Mouse (Mus musculus) lung, postnatal 25 days (tissue): ENCODE measurements around the gene Id3.

ENCODE experiments used
- DNase-seq: peaks from one replicate; pipeline ENCODE4 v3.0.0; 2022; ENCODE audit warnings: low spot score

The Id3 gene

DNA sequence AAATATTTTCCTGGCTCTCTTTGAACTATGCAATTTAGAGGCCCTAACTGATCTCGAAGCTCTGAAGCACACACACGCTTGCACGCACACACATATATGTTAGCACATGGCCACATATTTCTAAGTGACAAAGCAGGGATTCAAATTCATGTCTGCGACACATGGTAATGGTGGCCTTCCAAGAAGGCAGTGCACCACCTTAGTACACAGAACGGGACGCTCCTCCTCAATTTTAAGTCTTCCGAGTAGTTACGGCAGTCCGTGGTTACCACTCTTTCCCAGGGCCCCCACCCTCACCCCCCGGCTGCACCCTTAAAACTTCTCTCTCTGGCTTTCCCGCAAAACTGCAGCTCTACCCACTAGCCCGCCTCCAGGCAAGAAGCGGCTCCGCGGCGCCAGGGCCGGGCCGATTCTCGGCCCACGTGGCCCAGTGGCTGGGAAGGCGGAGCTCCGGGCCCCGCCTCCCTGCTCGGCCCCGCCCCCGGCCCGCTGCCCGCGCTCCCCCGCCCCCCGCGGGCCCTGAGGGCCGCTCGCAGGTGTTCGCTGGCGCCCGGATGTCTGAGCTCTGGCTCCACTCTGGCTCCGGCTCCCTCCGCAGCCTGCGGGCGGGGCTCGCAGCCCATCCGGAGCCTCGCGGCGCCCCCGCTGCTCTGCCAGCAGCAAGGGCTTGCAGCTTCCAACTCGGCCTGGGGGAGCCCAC lies 4.3 kb downstream of the Id3 start:
- DNase-seq = peak; percentile 88

DNA sequence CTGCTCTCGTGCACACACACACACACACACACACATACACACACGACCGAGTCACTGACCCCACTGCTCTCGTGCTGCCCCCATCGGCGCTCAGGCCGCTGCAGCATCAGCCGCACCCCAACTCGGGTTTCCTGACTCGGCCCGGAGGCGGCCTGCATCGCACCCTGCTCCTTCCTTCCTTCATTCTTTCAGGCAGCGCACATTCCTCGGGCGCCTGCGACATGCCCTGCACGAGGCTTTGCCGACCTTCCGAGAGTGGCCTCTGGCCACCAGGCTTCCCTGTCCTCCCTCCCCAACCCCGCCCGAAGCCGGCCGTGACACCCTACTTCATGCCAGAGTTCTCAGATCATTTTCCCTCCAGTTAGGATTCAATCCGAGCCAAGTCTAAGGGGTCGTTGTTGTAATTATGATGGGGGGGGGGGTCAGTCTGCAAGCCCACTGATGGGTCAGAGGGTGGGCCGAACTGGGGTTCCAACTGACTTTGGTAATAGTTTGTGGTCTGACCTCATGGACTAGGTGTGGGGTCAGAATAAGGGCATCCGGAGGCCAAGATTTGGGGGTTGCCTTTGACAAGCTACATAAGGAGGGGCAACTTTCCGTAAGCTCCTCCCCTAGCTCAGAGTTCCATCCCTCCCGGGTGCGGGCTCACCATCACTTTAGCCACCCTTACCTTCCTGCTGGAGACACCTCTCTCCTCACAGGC lies 5.2 kb downstream of the Id3 start:
- DNase-seq = peak; percentile 64

DNA sequence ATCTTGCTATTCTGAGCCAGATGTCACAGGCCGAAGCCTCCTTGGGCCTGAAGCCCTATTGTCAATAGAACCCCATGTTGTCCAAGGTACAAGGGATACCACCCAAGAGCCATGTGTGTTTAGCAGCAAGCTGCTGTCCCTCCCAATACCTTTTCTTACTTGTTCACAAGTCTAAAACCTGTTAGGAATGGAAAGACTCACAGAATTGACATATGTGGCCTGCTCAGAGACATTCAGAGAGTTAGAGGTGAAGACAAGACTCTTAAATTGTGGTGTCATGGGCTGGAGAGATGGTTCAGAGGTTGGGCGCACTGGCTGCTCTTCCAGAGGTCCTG lies 5.7 kb downstream of the Id3 start:
- DNase-seq = no peak

DNA sequence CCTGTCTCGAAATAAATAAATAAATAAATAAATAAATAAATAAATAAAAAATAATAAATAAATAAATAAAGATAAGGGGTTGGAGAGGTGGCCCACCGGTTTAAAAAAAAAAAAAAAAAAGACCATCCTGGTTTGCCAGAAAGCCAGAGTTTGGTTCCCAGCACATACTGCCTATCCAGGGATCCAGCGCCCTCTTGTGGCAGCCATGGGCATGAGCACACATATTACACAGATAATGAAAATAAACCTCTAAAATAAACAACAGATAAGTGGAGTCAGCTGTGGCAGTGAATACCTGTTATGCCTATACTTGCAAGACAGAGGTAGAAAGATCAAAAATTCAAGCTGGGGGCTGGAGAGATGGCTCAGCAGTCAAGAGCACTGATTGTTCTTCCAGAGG lies 6.4 kb downstream of the Id3 start:
- peak; percentile 66 for DNase-seq

DNA sequence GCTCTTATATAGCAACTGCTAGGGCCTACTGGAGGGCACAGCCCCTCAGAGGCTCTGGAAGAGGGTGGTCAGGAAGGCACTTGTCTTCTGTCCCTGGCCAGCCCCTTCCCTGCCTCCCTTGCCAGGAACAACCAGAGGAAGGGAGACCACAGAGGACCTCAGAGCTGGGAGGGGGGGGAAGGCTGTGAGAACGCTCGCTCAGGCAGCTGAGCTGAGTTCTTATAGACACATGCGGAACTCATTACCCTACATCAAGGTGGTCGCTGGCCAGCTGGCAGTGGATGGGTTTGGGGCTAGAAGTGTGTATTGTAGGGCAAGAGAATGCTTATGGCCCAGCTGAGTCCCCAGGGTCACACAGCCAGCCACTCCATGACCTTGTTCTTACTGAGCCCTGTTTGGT lies 7.3 kb downstream of the Id3 start:
- no peak for DNase-seq

DNA sequence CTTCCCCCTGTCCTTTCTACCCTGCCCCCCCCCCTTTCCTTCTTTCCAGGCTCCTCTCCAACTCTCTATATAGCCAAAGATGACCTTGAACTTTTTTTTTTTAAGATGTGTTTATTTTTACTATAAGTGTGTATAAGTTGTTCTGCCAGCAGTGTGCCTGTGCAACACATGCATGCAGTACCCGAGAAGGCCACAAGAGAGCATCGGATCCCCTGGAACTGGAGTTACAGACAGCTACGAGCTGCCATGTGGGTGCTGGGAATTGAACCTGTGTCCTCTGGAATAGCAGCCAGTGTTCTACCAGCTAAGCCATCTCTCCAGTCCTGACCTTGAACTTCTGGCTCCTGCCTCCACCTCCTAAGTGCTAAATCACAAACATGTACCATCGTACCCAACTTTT lies 9.5 kb downstream of the Id3 start:
- DNase-seq = no peak

DNA sequence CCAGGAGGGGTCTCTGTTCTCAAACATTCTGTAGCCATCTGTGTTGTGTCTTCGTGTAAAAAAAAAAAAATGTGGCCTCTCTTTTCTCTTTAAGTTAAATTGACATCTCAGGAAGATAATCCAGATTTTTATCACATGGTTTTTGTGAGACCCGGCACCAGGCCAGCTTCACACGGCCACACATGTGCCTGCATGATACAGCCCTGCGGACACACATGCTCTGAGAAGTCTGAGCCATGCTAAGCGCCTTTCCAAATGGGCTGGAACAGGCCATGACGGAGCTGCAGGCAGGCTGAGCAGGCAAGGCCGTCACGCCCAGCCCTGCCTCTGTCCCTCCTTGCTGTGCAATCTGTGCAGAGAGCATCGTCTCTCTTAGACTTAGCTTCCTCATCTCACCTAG lies 11.2 kb downstream of the Id3 start:
- no peak for DNase-seq

DNA sequence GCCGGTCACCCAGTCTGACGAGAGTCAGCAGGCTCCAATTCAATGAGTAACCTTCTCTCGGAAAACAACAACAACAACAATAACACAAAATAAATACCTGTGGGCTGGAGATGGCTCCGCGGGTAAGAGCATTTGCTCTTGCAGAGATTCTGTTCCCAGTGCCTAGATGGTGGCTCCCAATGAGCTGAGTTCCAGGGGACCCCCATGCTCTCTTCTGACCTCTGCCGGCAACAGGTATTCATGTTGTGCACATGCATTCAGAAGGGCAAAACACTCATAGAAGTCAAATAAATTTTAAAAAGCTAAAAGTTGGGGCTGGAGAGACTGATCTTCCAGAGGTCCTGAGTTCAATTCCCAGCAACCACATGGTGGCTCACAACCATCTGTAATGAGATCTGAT lies 15.2 kb downstream of the Id3 start:
- DNase-seq = no peak

DNA sequence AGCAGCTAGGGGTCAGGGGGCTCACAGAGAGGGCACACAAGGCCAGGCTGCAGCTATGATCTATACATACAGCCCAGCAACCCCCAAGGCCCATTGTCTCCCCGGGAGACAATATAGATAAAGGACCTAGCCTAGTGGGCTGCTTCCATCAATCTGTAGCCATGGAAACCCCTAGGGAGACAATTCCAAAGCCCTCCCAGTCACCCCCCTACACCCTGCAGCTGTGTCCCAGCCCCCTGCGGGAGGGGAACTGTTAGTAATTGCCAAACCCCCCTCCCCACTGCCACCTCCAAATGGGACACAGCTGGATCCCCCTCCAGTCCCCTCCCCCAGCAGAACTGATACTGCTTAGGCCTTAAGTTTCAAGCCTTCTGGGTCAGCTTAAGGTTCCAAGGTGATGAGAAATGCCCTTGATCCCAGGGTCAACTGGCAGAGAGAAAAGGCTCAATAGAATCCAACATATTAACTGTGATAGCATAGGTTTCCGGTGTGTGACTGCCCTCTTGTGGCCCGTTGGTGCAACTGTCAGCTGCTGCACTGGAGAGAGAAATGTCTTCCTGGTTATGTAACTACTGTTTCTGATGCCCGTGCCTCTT lies 16.6 kb downstream of the Id3 start:
- DNase-seq = peak; percentile 84

DNA sequence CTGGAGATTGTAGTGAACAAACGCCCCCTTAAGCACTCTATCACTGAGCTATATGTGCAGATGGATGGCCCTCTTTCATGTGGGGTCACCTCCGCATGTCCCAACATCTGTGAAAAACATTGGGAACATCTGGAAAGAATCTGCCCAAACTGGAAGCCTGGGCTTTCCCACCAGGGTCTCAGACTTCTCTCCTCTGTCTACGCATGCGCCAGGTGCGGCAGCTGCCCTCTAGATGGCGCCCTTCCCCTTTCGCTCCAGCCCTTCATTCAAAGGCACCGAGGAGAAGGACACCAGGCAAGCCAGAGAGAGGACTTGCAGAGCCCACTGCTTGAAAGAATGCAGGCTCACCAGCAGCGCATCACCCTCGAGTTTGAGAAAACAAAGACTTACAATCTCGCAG lies 20.2 kb downstream of the Id3 start:
- peak; percentile 87 for DNase-seq

DNA sequence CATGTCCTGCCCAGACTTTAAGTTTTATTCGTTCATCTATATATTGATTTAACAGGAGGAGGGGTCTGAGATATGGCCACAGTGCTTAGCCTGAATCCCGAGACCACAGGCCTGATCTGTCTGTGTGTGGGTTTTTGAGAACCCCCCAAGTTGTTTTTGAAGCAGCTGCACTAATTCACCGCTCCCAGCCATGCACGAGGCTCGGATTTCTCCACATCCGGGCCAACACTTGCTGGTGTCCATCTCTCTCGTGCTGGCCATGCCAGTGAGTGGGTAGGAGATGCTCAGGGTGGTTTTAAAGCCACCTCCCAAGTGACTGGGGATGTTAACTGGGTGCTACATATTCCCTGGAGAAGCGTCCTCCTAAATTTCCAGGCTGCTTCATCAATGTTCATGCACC lies 21.7 kb downstream of the Id3 start:
- DNase-seq = no peak

DNA sequence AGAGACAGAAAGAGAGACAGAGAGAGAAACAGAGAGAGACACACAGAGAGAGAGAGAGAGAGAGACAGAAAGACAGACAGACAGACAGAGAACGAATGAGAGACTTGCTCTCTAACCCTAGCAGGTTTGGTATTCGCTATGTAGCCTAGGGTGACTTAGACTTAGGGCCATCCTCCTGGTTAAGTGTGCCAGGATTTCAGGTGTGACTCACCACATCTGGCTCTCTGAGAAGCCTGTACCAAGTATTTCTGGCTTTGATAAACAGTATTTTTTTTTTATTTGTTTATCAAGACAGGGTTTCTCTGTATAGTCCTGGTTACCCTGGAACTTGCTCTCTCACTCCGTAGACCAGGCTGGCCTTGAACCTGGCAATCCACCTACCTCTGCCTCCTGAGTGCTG lies 24.4 kb downstream of the Id3 start:
- no peak for DNase-seq

DNA sequence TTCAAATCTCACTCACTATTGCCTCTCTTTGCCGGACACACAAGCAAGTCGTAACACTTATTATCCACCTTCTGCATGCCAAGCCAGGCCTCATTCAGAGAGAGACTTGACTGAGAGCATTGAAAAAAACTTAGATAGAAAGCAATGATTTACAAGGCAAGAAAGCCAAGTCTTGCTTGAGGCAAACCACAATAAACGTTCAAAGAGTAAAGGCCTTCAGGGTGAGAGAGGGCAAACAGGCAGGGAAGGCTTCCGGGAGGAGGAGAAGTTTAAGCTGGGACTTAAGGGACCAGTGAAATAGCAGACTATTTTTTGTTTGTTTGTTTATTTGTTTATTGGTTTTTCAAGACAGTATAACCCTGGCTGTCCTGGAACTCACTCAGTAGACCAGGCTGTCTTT lies 27.1 kb downstream of the Id3 start:
- no peak for DNase-seq

DNA sequence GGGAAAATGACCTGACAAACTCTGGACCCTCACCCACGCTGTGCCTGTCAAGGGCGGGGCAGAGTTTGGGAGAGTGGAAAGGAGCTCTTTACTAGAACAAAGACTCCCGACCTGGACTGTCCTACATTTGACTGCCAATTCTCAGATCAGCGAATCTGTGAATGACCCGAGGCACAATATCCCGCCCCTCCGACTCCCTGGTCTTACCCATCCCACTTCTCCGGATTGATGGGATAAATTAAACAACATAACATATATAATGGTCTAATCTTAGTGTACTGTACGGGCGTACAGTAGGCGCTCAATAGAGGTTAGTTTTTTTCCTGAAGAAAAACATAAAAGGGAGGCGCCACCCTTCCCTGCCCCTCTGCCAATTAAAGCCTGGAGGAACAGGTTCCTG lies 28.2 kb downstream of the Id3 start:
- no peak for DNase-seq

DNA sequence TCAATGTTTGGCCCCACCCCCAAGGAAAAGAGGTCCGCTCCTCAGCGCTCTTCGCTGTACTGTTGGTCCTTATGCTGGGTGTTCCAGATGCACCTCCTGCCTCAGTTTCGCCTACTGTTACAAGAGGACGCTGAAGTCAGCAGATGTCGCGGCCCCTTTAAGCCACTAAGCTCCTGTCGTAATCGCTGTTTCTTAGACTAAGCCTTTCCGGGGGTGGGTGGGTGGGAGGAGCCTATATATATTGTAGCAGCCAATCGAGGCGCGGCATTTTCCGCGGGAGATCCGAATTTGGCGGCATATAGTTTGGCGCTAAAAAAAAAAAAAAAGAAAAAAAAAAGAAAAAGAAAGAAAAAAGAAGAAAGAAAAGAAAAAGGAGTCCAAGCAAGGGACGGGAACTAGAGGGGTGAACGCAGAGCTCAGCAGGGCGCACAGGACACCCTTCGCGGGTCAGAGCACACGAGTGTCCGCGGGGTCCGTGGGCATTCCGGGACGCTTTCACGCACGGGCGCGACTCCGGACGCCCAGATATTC lies 28.8 kb downstream of the Id3 start, which contains the start of gene E2f2:
Gene E2f2 (plus strand): TSS at position 384 of the 531 bp plus-strand sequence.
- DNase-seq = peak; percentile 71

DNA sequence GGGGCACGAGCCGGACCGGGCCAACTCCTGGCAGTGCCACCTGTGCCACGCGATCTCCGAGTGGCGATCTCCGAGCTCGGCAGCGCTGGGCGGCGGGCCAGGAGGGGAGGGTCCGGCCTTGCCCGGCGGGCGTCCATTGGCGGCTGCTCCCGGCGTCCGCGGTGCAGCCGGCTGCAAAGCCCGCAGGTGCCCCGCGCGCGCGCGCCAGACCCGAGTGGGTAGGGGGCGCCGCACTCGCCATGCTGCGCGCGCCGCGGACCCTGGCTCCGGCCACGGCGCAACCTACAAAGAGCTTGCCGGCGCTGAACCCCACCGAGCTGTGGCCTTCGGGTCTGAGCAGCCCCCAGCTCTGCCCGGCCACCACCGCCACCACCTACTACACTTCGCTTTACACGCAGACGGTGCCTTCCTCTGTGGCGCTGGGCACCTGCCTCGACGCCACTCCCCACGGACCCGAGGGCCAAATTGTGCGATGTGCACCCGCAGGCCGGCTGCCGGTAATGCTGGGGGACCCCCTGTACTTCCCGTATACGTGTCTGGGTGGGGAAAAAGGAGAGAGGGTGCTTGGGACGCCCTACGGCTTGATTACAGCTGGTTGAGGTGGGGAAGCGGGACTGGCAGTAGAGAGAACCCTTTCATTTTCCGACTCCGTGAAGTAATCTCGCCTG lies 29.4 kb downstream of the Id3 start:
- peak; percentile 61 for DNase-seq

DNA sequence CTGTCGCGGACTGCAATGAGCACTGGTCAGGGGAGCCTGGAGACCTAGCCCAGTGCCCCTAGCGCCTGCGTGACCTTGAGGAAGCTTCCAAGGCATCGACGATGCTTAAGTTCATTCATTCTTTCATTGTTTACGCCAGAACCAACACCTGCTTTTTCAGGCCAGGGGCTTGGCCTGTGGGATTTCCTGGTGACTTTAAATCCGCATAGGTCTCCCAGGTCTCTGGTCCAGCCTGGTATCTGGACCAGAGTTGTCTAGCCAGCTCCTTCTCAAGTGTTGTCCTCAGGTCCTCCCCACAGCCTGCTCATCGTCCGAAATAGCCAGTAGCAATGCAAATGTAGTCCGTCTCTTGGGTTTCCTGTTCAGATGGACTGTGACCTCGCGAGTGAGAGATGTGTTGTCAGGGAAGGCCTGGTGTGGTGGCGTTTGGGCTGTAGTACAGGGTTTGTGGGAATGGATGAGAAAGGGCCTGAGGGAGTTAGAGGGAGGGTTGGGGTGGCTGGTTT lies 30.0 kb downstream of the Id3 start:
- DNase-seq = no peak

DNA sequence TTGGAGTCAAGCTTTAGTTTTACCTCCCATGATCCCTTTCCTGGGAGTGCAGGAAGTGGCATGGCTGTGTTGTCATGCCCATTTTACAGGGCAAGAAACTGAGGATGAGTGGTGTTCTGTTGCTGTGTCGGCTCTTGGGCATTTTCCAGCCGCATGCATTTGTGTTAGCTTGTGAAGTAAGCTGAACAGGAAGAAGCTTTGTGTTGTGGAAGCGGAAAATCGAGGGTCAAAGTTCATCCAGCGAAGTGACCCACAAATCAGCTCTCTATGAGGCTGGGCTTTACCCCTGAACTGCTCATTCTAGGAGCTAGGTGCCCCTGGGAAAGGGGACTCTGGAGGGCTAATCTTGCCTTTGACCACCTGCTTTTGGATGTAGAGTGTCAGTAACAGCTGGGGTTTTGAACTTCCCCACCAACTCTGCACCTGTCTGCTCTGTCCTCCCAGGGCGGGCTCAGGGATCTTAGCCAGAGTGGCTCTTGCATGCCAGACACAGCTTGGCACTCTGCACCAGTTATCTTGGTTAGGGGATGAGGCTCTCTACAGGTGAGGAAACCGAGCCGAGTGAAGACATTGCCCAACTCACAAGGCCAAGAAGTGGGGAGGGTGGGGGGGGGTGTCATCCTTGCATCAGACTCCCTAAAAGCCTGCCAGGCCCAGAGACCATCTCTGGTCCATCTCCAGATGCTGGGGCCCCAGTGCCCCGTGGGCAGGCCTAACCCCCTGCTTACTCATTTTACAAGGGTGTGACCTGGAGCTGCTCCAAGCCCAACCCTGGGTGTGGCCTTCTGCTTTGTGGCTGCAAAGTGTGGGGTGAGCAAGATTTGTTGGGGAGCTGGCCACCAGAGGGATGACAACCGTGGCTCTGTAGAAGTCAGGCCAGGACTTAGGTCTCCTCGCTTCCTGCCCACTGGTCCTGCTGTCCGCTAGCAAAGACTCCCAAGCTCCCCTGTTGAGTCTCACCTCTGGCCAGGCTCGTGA lies 31.2 kb downstream of the Id3 start:
- peak; percentile 65 for DNase-seq

DNA sequence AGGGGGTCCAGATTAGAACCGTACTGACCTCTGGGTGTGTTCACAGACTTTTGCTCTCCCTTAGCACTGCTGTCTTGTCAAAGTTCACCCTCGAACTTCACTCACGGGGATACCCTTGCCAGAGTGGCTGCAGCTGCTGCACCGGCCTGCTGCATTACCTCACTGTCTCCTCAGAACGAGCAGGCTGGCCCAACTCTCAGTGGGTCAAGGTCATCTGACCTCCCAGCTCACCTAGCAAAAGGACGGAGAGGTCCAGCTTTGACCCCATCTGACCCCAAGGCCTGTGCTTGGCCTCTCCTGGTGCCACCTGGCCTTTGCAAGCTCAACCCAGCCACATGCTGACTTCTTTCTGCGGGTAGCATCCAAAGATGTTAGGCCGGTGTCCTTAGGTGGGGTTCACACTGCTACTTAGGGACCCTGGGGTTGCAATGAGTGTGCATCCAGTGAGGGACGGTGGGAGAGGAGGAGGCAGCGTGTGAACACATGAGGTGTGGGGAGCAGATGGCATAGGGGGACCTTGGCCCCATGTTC lies 32.8 kb downstream of the Id3 start:
- no peak for DNase-seq

DNA sequence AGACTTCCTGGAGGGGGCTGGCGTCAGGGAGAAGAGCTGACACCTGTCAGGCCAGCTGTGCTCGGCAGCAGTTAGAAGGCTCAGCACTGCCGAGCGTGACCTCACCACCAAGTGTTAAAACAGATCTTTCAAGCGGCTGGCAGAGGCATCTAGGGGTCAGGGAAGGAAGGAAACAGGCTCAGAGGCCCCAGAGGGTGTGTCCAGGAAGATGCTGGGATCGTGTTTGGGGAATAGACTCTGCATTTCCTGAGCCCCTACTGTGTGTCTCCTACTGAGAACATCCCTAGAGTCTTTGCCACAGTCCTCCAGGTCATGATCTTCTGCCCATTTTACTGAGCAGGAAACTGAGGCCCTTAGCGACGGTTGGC lies 33.9 kb downstream of the Id3 start:
- peak; percentile 42 for DNase-seq
